Mouse (Mus musculus) thymus, postnatal 36 days (tissue): Measurements from ENCODE around the gene Cops7a.

ENCODE experiments used
- DNase-seq, 2 experiments: peaks; one replicate each; pipeline ENCODE4 v3.0.0; 2022; ENCODE audit warnings: mixed read lengths in 2 of 2

Cops7a gene

DNA sequence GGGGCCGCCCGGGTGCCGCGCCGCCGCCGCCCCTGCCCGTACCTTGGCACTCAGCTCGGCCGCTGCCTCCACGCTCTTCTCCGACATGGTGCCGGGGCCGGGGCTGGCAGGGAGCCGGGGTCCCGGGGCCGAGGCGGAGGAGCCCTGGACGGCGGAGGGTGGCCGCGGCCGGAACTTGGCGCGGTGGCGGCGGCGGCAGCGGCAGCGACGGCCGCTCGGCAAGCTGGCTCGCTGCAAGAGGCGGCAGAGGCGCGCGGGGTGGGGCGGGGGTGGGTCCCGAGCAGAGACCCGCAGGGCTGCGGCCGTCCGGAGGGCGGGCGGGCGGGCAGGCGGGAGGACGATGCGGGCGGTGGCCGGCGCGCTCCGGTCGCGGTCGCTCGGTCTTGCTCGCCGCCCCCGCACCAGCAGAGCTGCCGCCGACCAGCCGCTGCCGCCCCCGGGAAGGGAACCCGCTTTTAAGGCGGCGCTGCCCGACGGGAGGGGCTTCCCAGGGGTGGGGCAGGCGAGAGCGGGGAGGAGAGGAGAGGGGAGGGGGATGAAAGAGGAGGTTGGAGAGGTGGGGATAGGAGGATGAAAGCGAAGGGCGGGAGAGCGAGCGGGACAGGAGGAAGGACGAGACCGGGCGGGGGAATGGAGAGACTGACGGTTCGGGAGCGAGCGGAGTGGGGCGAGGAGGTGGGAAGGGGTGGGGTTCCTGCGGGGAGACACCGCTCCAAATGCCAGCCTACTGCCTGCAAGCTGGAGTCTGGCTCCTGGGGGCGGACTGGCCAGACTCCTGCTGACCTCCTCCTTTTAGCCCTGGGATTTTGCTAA, 47.6 kb downstream of the Cops7a start:
- DNase-seq: peak; percentile 84 to 87

GRCm38 (mm10) chr6:124916695-124917517, 48.4 kb downstream of the Cops7a start:
- peak; percentile 93 to 94 for DNase-seq

DNA sequence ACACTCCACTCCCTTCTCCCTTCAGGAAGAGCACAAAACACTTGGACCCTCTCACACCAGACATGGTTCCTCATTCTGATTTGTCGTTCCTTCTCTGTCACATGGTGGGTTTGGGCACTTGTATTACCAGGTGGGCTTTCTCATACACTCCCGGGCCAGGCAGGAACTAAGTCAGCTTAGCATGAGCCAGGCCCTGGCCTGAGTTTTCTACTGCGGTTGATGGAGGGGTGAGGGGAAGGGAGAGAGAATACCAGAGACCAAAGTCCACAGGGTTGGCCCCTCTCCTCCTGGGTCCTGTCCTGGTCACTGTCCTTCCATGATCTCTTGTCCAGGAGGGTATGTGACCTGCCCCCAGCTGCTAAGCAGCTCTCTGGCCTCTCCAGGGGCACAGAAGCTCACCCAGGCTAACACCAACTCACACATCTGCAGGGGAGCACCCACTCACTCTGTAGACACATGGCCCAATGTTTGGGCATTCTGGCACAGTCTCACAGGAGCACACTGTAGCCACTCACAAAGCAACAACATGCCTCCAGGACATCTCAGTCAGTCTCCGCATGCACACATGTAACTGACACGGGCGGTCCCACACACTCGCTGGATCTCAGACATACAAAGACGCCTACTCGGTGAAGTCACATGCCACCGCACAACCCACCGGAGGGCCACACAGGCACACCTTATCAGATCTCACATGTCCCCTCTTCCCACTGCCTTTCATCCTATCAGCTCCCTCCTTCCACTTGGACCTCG, 49.2 kb downstream of the Cops7a start:
- DNase-seq: peak; percentile 44 to 60

- peak in 1 of 2 experiments; percentile 35 for DNase-seq
Observed at GRCm38 (mm10) chr6:124915160-124915941, 50.0 kb downstream of the Cops7a start.

- no peak for DNase-seq
Observed at GRCm38 (mm10) chr6:124914511-124914910, 50.8 kb downstream of the Cops7a start.

GRCm38 (mm10) chr6:124913721-124914285, 51.5 kb downstream of the Cops7a start:
- DNase-seq: no peak

- no peak for DNase-seq
Observed at GRCm38 (mm10) chr6:124913214-124913613, 52.1 kb downstream of the Cops7a start.

DNA sequence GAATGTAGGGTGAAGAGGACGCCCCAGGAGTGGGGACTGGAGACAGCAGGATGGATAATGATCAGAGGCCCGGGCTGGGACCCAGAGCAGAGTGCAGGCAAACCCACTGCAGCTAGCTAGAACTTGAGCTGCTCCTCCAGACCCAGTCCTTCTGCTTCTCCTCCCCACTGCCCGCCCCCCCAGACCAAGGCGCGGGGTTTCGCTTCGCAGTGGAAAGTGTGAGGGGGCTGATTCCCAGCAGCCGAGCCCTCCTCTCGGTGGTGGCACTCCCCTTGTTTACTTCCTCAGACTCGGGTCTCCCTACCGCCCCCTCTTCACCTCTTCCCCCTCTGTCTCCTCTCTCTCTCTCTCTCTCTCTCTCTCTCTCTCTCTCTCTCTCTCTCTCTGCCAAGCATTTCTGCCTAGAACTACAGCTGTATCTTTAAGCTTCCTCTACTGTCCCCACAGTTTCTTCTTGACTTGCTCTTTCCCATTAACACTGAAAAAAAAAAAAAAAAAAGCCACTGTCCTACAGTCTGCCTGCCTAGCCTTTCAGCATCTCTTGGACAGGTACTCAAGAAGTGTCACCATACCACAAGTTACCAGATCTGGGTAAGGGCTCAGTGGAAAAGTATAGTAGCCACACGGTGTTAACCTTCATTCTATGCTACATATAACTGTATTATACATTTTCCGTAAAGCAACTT, 53.7 kb downstream of the Cops7a start, which contains the start of gene Lag3:
Lag3 (minus strand) TSS at position 173 of the 686 bp plus-strand sequence.
- peak; percentile 61 to 78 for DNase-seq

- peak; percentile 28 to 48 for DNase-seq
Observed at GRCm38 (mm10) chr6:124910032-124910431, 55.3 kb downstream of the Cops7a start.
